Mouse (Mus musculus) CH12.LX (cell line): ENCODE results near the gene Naa80. TPM values are rescaled to one million over a fixed set of nuclear protein-coding genes. Genes with fewer than 3 reads are reported as not detected.

ENCODE experiments used
- DNase-seq: peaks from one replicate; pipeline ENCODE4 v3.0.0-alpha.2; 2013; ENCODE audit errors: extremely low read depth
- H3K27ac ChIP-seq: 2 replicates; pipeline ENCODE4 v1.5.1; 2012; ENCODE audit warnings: low read depth, mild to moderate bottlenecking, control low read depth, moderate library complexity; ENCODE audit not compliant: insufficient read depth
- H3K27me3 ChIP-seq: replicated peaks from 2 replicates; pipeline ENCODE3; 2012; ENCODE audit warnings: inconsistent platforms
- H3K36me3 ChIP-seq, 2 experiments: replicated peaks in 1 of 2; 2 replicates each; pipeline versions ENCODE3 to v1.6.1; 2012; ENCODE audit warnings: inconsistent platforms in 1 of 2, low read length in 1 of 2, mild to moderate bottlenecking in 1 of 2, mixed read lengths in 1 of 2, moderate library complexity in 1 of 2; ENCODE audit not compliant: control insufficient read depth in 1 of 2, insufficient read depth in 1 of 2
- H3K4me1 ChIP-seq, 2 experiments: 2 replicates each; pipeline ENCODE4 v1.6.1; 2012; ENCODE audit warnings: inconsistent platforms in 1 of 2, moderate library complexity in 1 of 2; ENCODE audit not compliant: insufficient read depth in 2 of 2, control insufficient read depth in 1 of 2
- H3K4me2 ChIP-seq: 2 replicates; pipeline ENCODE4 v1.6.1; 2012; ENCODE audit warnings: low read depth, mild to moderate bottlenecking, control low read depth; ENCODE audit not compliant: poor library complexity, insufficient read depth, severe bottlenecking
- H3K4me3 ChIP-seq, 3 experiments: fragments of 150-350 bp in 1 of 3; sonication (generic) in 1 of 3; replicated peaks in 1 of 3; 2 replicates each; pipeline versions ENCODE3 to v1.5.1; 2011 to 2012; ENCODE audit warnings: low read depth in 2 of 3, low read length in 2 of 3, mild to moderate bottlenecking in 2 of 3, moderate library complexity in 2 of 3, control low read depth in 1 of 3, improper control_type of control experiment in 1 of 3, inconsistent platforms in 1 of 3, mixed read lengths in 1 of 3; ENCODE audit not compliant: poor library complexity in 1 of 3
- H3K79me2 ChIP-seq: replicated peaks from 2 replicates; pipeline ENCODE4 v1.6.1; 2012; ENCODE audit warnings: mild to moderate bottlenecking, moderate library complexity; ENCODE audit not compliant: control insufficient read depth, poor library complexity, insufficient read depth, severe bottlenecking; ENCODE audit errors: extremely low read depth
- H3K9ac ChIP-seq: 2 replicates; pipeline ENCODE4 v1.6.1; 2012; ENCODE audit warnings: low read depth, mild to moderate bottlenecking, control low read depth, moderate library complexity; ENCODE audit not compliant: insufficient read depth
- H3K9me3 ChIP-seq: replicated peaks from 2 replicates; pipeline ENCODE3; 2012; ENCODE audit warnings: low read length, inconsistent platforms, mixed read lengths
- BHLHE40 ChIP-seq: IDR thresholded peaks from 2 replicates; pipeline ENCODE4 v1.6.1; 2011; ENCODE audit warnings: mild to moderate bottlenecking, low read depth, low read length, improper control_type of control experiment
- CHD1 ChIP-seq: IDR thresholded peaks from 2 replicates; pipeline ENCODE4 v1.6.1; 2012; ENCODE audit warnings: low read depth, low read length, improper control_type of control experiment, inconsistent platforms
- CHD2 ChIP-seq: IDR thresholded peaks from 2 replicates; pipeline ENCODE4 v1.6.1; 2011; ENCODE audit warnings: low read length, improper control_type of control experiment
- CTCF ChIP-seq, 2 experiments: IDR thresholded peaks in 1 of 2; conservative IDR thresholded peaks in 1 of 2; 2 replicates each; pipeline ENCODE4 v1.5.1; 2011 to 2012; ENCODE audit warnings: low read depth in 2 of 2, low read length in 2 of 2, improper control_type of control experiment in 1 of 2, inconsistent platforms in 1 of 2, mild to moderate bottlenecking in 1 of 2, moderate library complexity in 1 of 2
- HCFC1 ChIP-seq: IDR thresholded peaks from 2 replicates; pipeline ENCODE4 v1.6.1; 2012; ENCODE audit warnings: low read depth, mild to moderate bottlenecking, inconsistent platforms, low read length, improper control_type of control experiment
- KAT2A ChIP-seq: IDR thresholded peaks from 2 replicates; pipeline ENCODE4 v1.6.1; 2012; ENCODE audit warnings: low read length, improper control_type of control experiment, inconsistent platforms; ENCODE audit not compliant: insufficient replicate concordance
- MAX ChIP-seq: IDR thresholded peaks from 2 replicates; pipeline ENCODE4 v1.6.1; 2011; ENCODE audit warnings: low read length, improper control_type of control experiment
- MAZ ChIP-seq: IDR thresholded peaks from 2 replicates; pipeline ENCODE4 v1.6.1; 2012; ENCODE audit warnings: low read depth, mild to moderate bottlenecking, inconsistent platforms, low read length, improper control_type of control experiment, moderate library complexity
- MXI1 ChIP-seq: IDR thresholded peaks from 2 replicates; pipeline ENCODE4 v1.6.1; 2011; ENCODE audit warnings: mild to moderate bottlenecking, low read depth, low read length, improper control_type of control experiment
- NELFE ChIP-seq: IDR thresholded peaks from 2 replicates; pipeline ENCODE4 v1.6.1; 2011; ENCODE audit warnings: low read depth, low read length, improper control_type of control experiment
- PAX5 ChIP-seq: IDR thresholded peaks from 2 replicates; pipeline ENCODE4 v1.6.1; 2012; ENCODE audit warnings: low read length, inconsistent platforms, mixed read lengths
- POLR2A ChIP-seq: IDR thresholded peaks from 2 replicates; pipeline ENCODE4 v1.6.1; 2011; ENCODE audit warnings: low read depth, mild to moderate bottlenecking, improper control_type of control experiment, low read length
- RAD21 ChIP-seq: IDR thresholded peaks from 2 replicates; pipeline ENCODE4 v1.6.1; 2011; ENCODE audit warnings: low read depth, mild to moderate bottlenecking, low read length, improper control_type of control experiment, moderate library complexity
- SIN3A ChIP-seq: IDR thresholded peaks from 2 replicates; pipeline ENCODE4 v1.6.1; 2012; ENCODE audit warnings: low read length, improper control_type of control experiment, inconsistent platforms
- SMC3 ChIP-seq: IDR thresholded peaks from 2 replicates; pipeline ENCODE4 v1.6.1; 2011; ENCODE audit warnings: low read depth, low read length, improper control_type of control experiment
- TBP ChIP-seq: conservative IDR thresholded peaks from 2 replicates; pipeline ENCODE4 v1.6.1; 2011; ENCODE audit warnings: low read depth, low read length, improper control_type of control experiment
- TCF12 ChIP-seq: IDR thresholded peaks from 2 replicates; pipeline ENCODE4 v1.6.1; 2014; ENCODE audit warnings: low read depth, mild to moderate bottlenecking, inconsistent platforms, low read length, improper control_type of control experiment
- UBTF ChIP-seq: IDR thresholded peaks from 2 replicates; pipeline ENCODE4 v1.6.1; 2012; ENCODE audit warnings: low read depth, mild to moderate bottlenecking, inconsistent platforms, low read length, improper control_type of control experiment, moderate library complexity
- USF1 ChIP-seq: IDR thresholded peaks from 2 replicates; pipeline ENCODE4 v1.6.1; 2014; ENCODE audit warnings: low read depth, mild to moderate bottlenecking, inconsistent platforms, low read length, improper control_type of control experiment
- ZNF384 ChIP-seq: IDR thresholded peaks from 2 replicates; pipeline ENCODE4 v1.6.1; 2012; ENCODE audit warnings: low read depth, low read length, improper control_type of control experiment, inconsistent platforms
- dilution Hi-C: fragments of 300-500 bp; cut with MboI; formaldehyde crosslinking; loops from 2 replicates; pipeline ENCODE4 v1.14.3; 2020; ENCODE audit warnings: low sequenced_read_pairs; ENCODE audit not compliant: extremely low pct_unique_long_range_greater_than_20kb, extremely low pct_ligation_motif_present
- in situ Hi-C: fragments of 300-500 bp; cut with MboI; formaldehyde crosslinking; loops from 3 replicates; pipeline ENCODE4 v1.14.3; 2019; ENCODE audit warnings: low sequenced_read_pairs, low pct_ligation_motif_present, low pct_unique_long_range_greater_than_20kb, mixed read lengths
- polyA plus RNA-seq: library from polyadenylated mRNA; unstranded; fragments of >175 nt; gene quantifications from 2 replicates; pipeline ENCODE4 v1.2.1, GENCODE M21; 2012; ENCODE audit warnings: low read depth; ENCODE audit not compliant: insufficient read length
- total RNA-seq, 2 experiments: library from RNA; depleted of rRNA; stranded (reverse); fragments of 300-350 nt in 1 of 2; fragments of >200 nt in 1 of 2; gene quantifications; 2 replicates each; pipeline ENCODE4 v1.2.3; 2012 to 2014

The Naa80 gene
- total and polyA plus RNA-seq, 3 experiments, result 1.7 to 9.3 (median 4.8) TPM

- in situ Hi-C loops (no loop called here), dilution Hi-C loops (no loop called here)
- Histone ChIP-seq H3K9ac (peak overlapping the region; percentile 79), H3K27me3 (no peaks in the 10 kb centered on the region), H3K4me3 (peak overlapping the region; percentile 80 to 83 (median 80)), H3K9me3 (no peaks in the 10 kb centered on the region), H3K4me1 (peaks cover 23 to 54% of the 10 kb centered on the region in 2 experiments), H3K4me2 (peak overlapping the region; percentile 86), H3K36me3 (peaks cover 39 to 61% of the 10 kb centered on the region in 2 experiments), H3K27ac (no peak overlapping the region), H3K79me2 (peaks cover 5% of the 10 kb centered on the region)
- peak; percentile 84 for DNase-seq
- TF ChIP-seq SMC3 (no peak), CHD1 (peak; percentile 99), SIN3A (peak; percentile 99), TCF12 (peak; percentile 41; the same call in 1 of the 2 replicates), NELFE (peak; percentile 50; the same call in 1 of the 2 replicates), PAX5 (no peak), TBP (peak; percentile 42; the same call in 1 of the 2 replicates), ZNF384 (no peak), USF1 (no peak), POLR2A (peak; percentile 73), HCFC1 (peak; percentile 74), RAD21 (no peak), MAX (0 out of 2 replicates have a peak, but pooled peaks have one; percentile 5)
Observed at GRCm38 (mm10) chr9:107568331-107569261, 10.1 kb upstream of the Naa80 start.

GRCm38 (mm10) chr9:107569270-107569669 is 9.4 kb upstream of the Naa80 start:
- H3K27me3 ChIP-seq, result no peaks in the 10 kb centered on the region
- no peaks in the 10 kb centered on the region for H3K9me3 ChIP-seq
- peak overlapping the region; percentile 80 to 83 (median 80) for H3K4me3 ChIP-seq
- H3K27ac ChIP-seq, result no peak overlapping the region
- dilution Hi-C loops (no loop called here), in situ Hi-C loops (no loop called here)
- TF ChIP-seq MXI1 (peak; percentile 96), UBTF (no peak), MAX (peak; percentile 83), TCF12 (0 out of 2 replicates have a peak, but pooled peaks have one; percentile 4), BHLHE40 (peak; percentile 83), USF1 (peak; percentile 20; the same call in 1 of the 2 replicates), KAT2A (no peak), MAZ (peak; percentile 68), CTCF (conservative IDR thresholded peaks at IDR 0.05 in 1 of 2, IDR thresholded peaks at IDR 0.05 in 1 of 2; ENCODE audit: low read depth in 2 of 2, low read length in 2 of 2) (no peak), RAD21 (no peak), CHD2 (peak; percentile 77; the same call in 1 of the 2 replicates)
- peaks cover 37 to 62% of the 10 kb centered on the region in 2 experiments for H3K36me3 ChIP-seq
- peak overlapping the region; percentile 79 for H3K9ac ChIP-seq
- peaks cover 19 to 47% of the 10 kb centered on the region in 2 experiments for H3K4me1 ChIP-seq
- peak overlapping the region; percentile 86 for H3K4me2 ChIP-seq
- H3K79me2 ChIP-seq, result no peaks in the 10 kb centered on the region; the same call in 1 of the 2 replicates
- DNase-seq, result no peak
